18 mouse cellular contexts compared by ENCODE assay signal in the genomic region with DNA sequence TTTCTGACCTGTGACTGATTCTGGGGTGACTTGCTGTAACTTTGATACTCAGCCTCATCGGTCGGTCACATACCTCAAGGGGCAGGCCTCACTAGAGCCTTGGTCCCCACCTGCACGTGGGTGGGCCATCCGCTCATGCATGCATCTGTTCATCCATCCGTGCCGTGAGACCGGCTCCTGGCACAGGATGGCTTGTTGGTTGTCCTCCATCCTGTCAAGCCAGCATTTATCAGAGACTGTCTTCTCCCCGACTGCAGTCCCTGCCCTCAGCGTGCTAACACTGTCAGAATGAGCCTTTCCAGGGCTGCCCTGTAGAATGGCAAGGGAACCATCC.
A peak's percentile ranks its signal among the peaks of the same experiment; 100 is the strongest.
DNase-seq lines count a peak whose midpoint lies in the region; ATAC-seq and TF ChIP-seq lines count a peak whose summit lies in the region.
"Had no signal": no experiment of that assay in that cellular context is flagged by ENCODE, and none has a peak within 500 bp of the region (broad histone marks: within the 10 kb centered on the region; RNA-seq: fewer than 3 reads in every experiment).

No protein-coding gene starts in this region.

- no peak overlapping the region for H3K4me3 ChIP-seq in kidney, embryonic 16.5 days (ENCODE audit: low read length)
- H3K4me3 ChIP-seq in kidney, adult 2 months (ENCODE audit: insufficient read depth, low read depth, low read length) = no peak overlapping the region
- no peak overlapping the region for H3K4me3 ChIP-seq in neural tube, embryonic 13.5 days
- no peak overlapping the region for H3K4me3 ChIP-seq in midbrain, embryonic 16.5 days (ENCODE audit: low read depth, low read length)
- H3K4me3 ChIP-seq: forebrain, embryonic 15.5 days; limb, embryonic 12.5 days; liver, embryonic 15.5 days had no signal

- H3K27me3 ChIP-seq in kidney, embryonic 16.5 days (ENCODE audit: insufficient read depth, low read length) = peaks cover 7% of the 10 kb centered on the region; the same call in 1 of the 2 replicates
- no peaks in the 10 kb centered on the region for H3K27me3 ChIP-seq in kidney, adult 2 months (replicated peaks; ENCODE audit: control insufficient read depth, insufficient read depth, low read length)
- peaks cover 44% of the 10 kb centered on the region for H3K27me3 ChIP-seq in neural tube, embryonic 13.5 days
- H3K27me3 ChIP-seq in midbrain, embryonic 16.5 days (ENCODE audit: control insufficient read depth, insufficient read depth, low read depth, low read length) = peaks cover 12% of the 10 kb centered on the region
- H3K27me3 ChIP-seq: liver, embryonic 15.5 days had no signal

- H3K9ac ChIP-seq in kidney, embryonic 16.5 days (replicated peaks; ENCODE audit: low read length) = no peak overlapping the region
- 0 out of 2 replicates have a peak overlapping the region, but pooled peaks have one; percentile 9 for H3K9ac ChIP-seq in neural tube, embryonic 13.5 days
- H3K9ac ChIP-seq in midbrain, embryonic 16.5 days (ENCODE audit: low read depth, low read length) = no peak overlapping the region
- H3K9ac ChIP-seq: forebrain, embryonic 15.5 days; liver, embryonic 15.5 days had no signal

- H3K4me2 ChIP-seq in kidney, embryonic 16.5 days (replicated peaks; ENCODE audit: low read depth, low read length) = no peak overlapping the region
- no peak overlapping the region for H3K4me2 ChIP-seq in neural tube, embryonic 13.5 days
- no peak overlapping the region for H3K4me2 ChIP-seq in midbrain, embryonic 16.5 days (ENCODE audit: low read length)
- H3K4me2 ChIP-seq: forebrain, embryonic 15.5 days; heart, embryonic 11.5 days; limb, embryonic 12.5 days; liver, embryonic 15.5 days had no signal

- no peaks in the 10 kb centered on the region for H3K9me3 ChIP-seq in kidney, embryonic 16.5 days (ENCODE audit: low read length)
- no peaks in the 10 kb centered on the region for H3K9me3 ChIP-seq in neural tube, embryonic 13.5 days
- H3K9me3 ChIP-seq in midbrain, embryonic 16.5 days (replicated peaks; ENCODE audit: control insufficient read depth, low read length, poor library complexity, severe bottlenecking) = no peaks in the 10 kb centered on the region; the same call in 1 of the 2 replicates
- H3K9me3 ChIP-seq: forebrain, embryonic 15.5 days; limb, embryonic 12.5 days; liver, embryonic 15.5 days had no signal

- ATAC-seq in kidney, embryonic 16.5 days (ENCODE audit: low FRiP score, low TSS enrichment) = peak; percentile 73
- 0 out of 2 replicates have a peak, but pooled peaks have one; percentile 15 for ATAC-seq in neural tube, embryonic 13.5 days (ENCODE audit: low read depth)
- ATAC-seq in midbrain, embryonic 16.5 days = 0 out of 2 replicates have a peak, but pooled peaks have one; percentile 7
- ATAC-seq: forebrain, embryonic 15.5 days; intestine, postnatal 0 days had no signal

- peaks cover 25% of the 10 kb centered on the region for H3K4me1 ChIP-seq in kidney, embryonic 16.5 days (ENCODE audit: insufficient read depth, low read length)
- no peaks in the 10 kb centered on the region for H3K4me1 ChIP-seq in kidney, adult 2 months (ENCODE audit: control insufficient read depth, insufficient read depth, low read length)
- H3K4me1 ChIP-seq in neural tube, embryonic 13.5 days (replicated peaks) = peaks cover 21% of the 10 kb centered on the region
- H3K4me1 ChIP-seq in midbrain, embryonic 16.5 days (ENCODE audit: control insufficient read depth, insufficient read depth, low read length) = peaks cover 14% of the 10 kb centered on the region

- TF ChIP-seq CTCF in kidney, adult 2 months (conservative IDR thresholded peaks at IDR 0.05; ENCODE audit: insufficient read depth, insufficient read length, low read depth, low read length) = no peak

- DNase-seq in cerebellum, postnatal 14 days = peak; percentile 45 to 58
- no peak for DNase-seq in cerebellum, postnatal 25 days
- no peak for DNase-seq in kidney, adult 2 months
- no peak for DNase-seq in neural tube, embryonic 10.5 days (ENCODE audit: extremely low spot score, low spot score)
- no peak for DNase-seq in frontal cortex, postnatal 10 days (ENCODE audit: low spot score in 2 of 2)
- DNase-seq: adrenal gland, postnatal 10 days; cerebellum, postnatal 36 days; gastrocnemius, postnatal 14 days; heart, postnatal 36 days; lung, postnatal 4 days had no signal

- H3K27ac ChIP-seq in kidney, embryonic 16.5 days (ENCODE audit: low read length) = no peak overlapping the region
- H3K27ac ChIP-seq in kidney, adult 2 months (ENCODE audit: insufficient read depth, low read depth, low read length) = no peak overlapping the region
- H3K27ac ChIP-seq in neural tube, embryonic 13.5 days (replicated peaks) = no peak overlapping the region
- no peak overlapping the region for H3K27ac ChIP-seq in midbrain, embryonic 16.5 days (ENCODE audit: low read length)
- H3K27ac ChIP-seq: forebrain, embryonic 15.5 days; limb, embryonic 12.5 days; liver, embryonic 15.5 days had no signal

- 37% methylated on average over 9 of the region's 9 CpGs for WGBS in kidney, embryonic 16.5 days
- 47% methylated on average over 9 of the region's 9 CpGs for WGBS in kidney, adult 2 months
- WGBS in neural tube, embryonic 13.5 days = 32% methylated on average over 9 of the region's 9 CpGs
- WGBS in midbrain, embryonic 16.5 days = 24% methylated on average over 9 of the region's 9 CpGs

- TF ChIP-seq POLR2A in kidney, adult 2 months (IDR thresholded peaks at IDR 0.05; ENCODE audit: low read depth, low read length) = no peak

- no peaks in the 10 kb centered on the region for H3K36me3 ChIP-seq in kidney, embryonic 16.5 days (ENCODE audit: insufficient read depth, low read length)
- no peaks in the 10 kb centered on the region for H3K36me3 ChIP-seq in kidney, adult 2 months (ENCODE audit: control insufficient read depth, insufficient read depth, low read length)
- no peaks in the 10 kb centered on the region for H3K36me3 ChIP-seq in neural tube, embryonic 13.5 days
- no peaks in the 10 kb centered on the region for H3K36me3 ChIP-seq in midbrain, embryonic 16.5 days (ENCODE audit: control insufficient read depth, insufficient read depth, low read length)
- H3K36me3 ChIP-seq: forebrain, embryonic 15.5 days; limb, embryonic 12.5 days; liver, embryonic 15.5 days had no signal

Comparison
In these comparisons a context has a peak if more than half of its experiments do, and no peak if none do; other contexts are left out.
1. DNase-seq: peak in cerebellum, postnatal 14 days (2 of 2); none in cerebellum, postnatal 25 days (0 of 2), kidney, adult 2 months (single experiment), neural tube, embryonic 10.5 days (single experiment) and frontal cortex, postnatal 10 days (0 of 2).
2. ATAC-seq: peak in every context shown above with its lines; median percentile 73 in kidney, embryonic 16.5 days; 15 in neural tube, embryonic 13.5 days; 7 in midbrain, embryonic 16.5 days.